24 mouse cellular contexts compared by ENCODE assay signal in genomic region chr11:65421889-65422288, GRCm38 (mm10).
A peak's percentile ranks its signal among the peaks of the same experiment; 100 is the strongest.
DNase-seq lines count a peak whose midpoint lies in the region; ATAC-seq and TF ChIP-seq lines count a peak whose summit lies in the region.
"Had no signal": no experiment of that assay in that cellular context is flagged by ENCODE, and none has a peak within 500 bp of the region (broad histone marks: within the 10 kb centered on the region; RNA-seq: fewer than 3 reads in every experiment).

No protein-coding gene starts in this region.

- no peaks in the 10 kb centered on the region for H3K9me3 ChIP-seq in heart, embryonic 11.5 days (replicated peaks; ENCODE audit: control insufficient read depth, low read length)
- no peaks in the 10 kb centered on the region for H3K9me3 ChIP-seq in heart, embryonic 14.5 days (ENCODE audit: control insufficient read depth, low read length)
- no peaks in the 10 kb centered on the region for H3K9me3 ChIP-seq in heart, postnatal 0 days (replicated peaks; ENCODE audit: control insufficient read depth, low read length)
- H3K9me3 ChIP-seq: forebrain, embryonic 10.5 days; forebrain, embryonic 13.5 days; G1E; hindbrain, embryonic 12.5 days; hindbrain, embryonic 15.5 days had no signal

- 0% methylated on average over 1 of the region's 1 CpGs for WGBS in heart, embryonic 11.5 days (ENCODE audit: insufficient replicate concordance)
- WGBS in heart, embryonic 14.5 days: 0% methylated on average over 1 of the region's 1 CpGs
- WGBS in heart, postnatal 0 days: 8% methylated on average over 1 of the region's 1 CpGs

- no peak for DNase-seq in heart, postnatal 10 days
- DNase-seq in heart, adult 11 months: no peak
- DNase-seq in heart, postnatal 0 days (ENCODE audit: low spot score): peak; percentile 5
- no peak for DNase-seq in heart, postnatal 14 days
- DNase-seq: adrenal gland, postnatal 10 days; adrenal gland, postnatal 36 days; B cell, adult 2 months; cerebellum, adult 18-20 months; cerebellum, adult 9-10 months; cerebellum, postnatal 14 days; gastrocnemius, postnatal 10 days; gastrocnemius, postnatal 36 days; kidney, adult 2 months had no signal

- H3K27me3 ChIP-seq in heart, embryonic 11.5 days (ENCODE audit: control insufficient read depth, insufficient read depth, low read length): no peaks in the 10 kb centered on the region
- no peaks in the 10 kb centered on the region for H3K27me3 ChIP-seq in heart, embryonic 14.5 days (ENCODE audit: control insufficient read depth, insufficient read depth, low read length)
- H3K27me3 ChIP-seq in heart, postnatal 0 days (ENCODE audit: control insufficient read depth, insufficient read depth, low read length): no peaks in the 10 kb centered on the region
- H3K27me3 ChIP-seq: CH12.LX; forebrain, embryonic 13.5 days; hindbrain, embryonic 12.5 days; hindbrain, embryonic 15.5 days had no signal

- TF ChIP-seq CTCF in heart, postnatal 0 days (IDR thresholded peaks at IDR 0.05; ENCODE audit: low read depth): no peak

- H3K4me1 ChIP-seq in heart, embryonic 11.5 days (ENCODE audit: control insufficient read depth, insufficient read depth, low read length): peaks cover 17% of the 10 kb centered on the region; the same call in 1 of the 2 replicates
- H3K4me1 ChIP-seq in heart, embryonic 14.5 days (ENCODE audit: control insufficient read depth in 2 of 2, insufficient read depth in 2 of 2, low read length in 2 of 2): peaks cover 17 to 36% of the 10 kb centered on the region in 2 experiments
- H3K4me1 ChIP-seq in heart, postnatal 0 days (ENCODE audit: control insufficient read depth, insufficient read depth): peaks cover 10% of the 10 kb centered on the region; the same call in 1 of the 2 replicates
- H3K4me1 ChIP-seq: forebrain, embryonic 10.5 days; forebrain, embryonic 13.5 days; hindbrain, embryonic 12.5 days; hindbrain, embryonic 15.5 days had no signal

- no peak overlapping the region for H3K4me3 ChIP-seq in heart, embryonic 11.5 days (ENCODE audit: low read depth, low read length)
- H3K4me3 ChIP-seq in heart, embryonic 14.5 days (ENCODE audit: control insufficient read depth in 1 of 2, insufficient read depth in 1 of 2, low read depth in 1 of 2, low read length in 2 of 2): no peak overlapping the region
- no peak overlapping the region for H3K4me3 ChIP-seq in heart, postnatal 0 days (ENCODE audit: low read depth, low read length)
- H3K4me3 ChIP-seq: forebrain, embryonic 10.5 days; forebrain, embryonic 13.5 days; hindbrain, embryonic 12.5 days; hindbrain, embryonic 15.5 days had no signal

- ATAC-seq in heart, embryonic 11.5 days (replicated peaks; ENCODE audit: insufficient number of reproducible peaks, low FRiP score, low TSS enrichment): no peak
- ATAC-seq in heart, embryonic 14.5 days (ENCODE audit: insufficient number of reproducible peaks, insufficient read depth, low FRiP score, low read depth): peak; percentile 73
- ATAC-seq in heart, postnatal 0 days (ENCODE audit: insufficient read depth, low read depth): peak; percentile 41; the same call in 1 of the 2 replicates
- ATAC-seq: forebrain, embryonic 13.5 days; forebrain, embryonic 16.5 days; intestine, postnatal 0 days; Patski had no signal

- H3K9ac ChIP-seq in heart, embryonic 11.5 days (ENCODE audit: low read depth, low read length): no peak overlapping the region
- H3K9ac ChIP-seq in heart, embryonic 14.5 days (ENCODE audit: low read length): no peak overlapping the region
- no peak overlapping the region for H3K9ac ChIP-seq in heart, postnatal 0 days (replicated peaks; ENCODE audit: low read depth, low read length)
- H3K9ac ChIP-seq: forebrain, embryonic 13.5 days; hindbrain, embryonic 12.5 days; hindbrain, embryonic 15.5 days had no signal

- H3K4me2 ChIP-seq in heart, embryonic 11.5 days: no peak overlapping the region
- H3K4me2 ChIP-seq in heart, embryonic 14.5 days (ENCODE audit: low read length): peak overlapping the region; percentile 24
- H3K4me2 ChIP-seq in heart, postnatal 0 days (ENCODE audit: low read depth, low read length): no peak overlapping the region
- H3K4me2 ChIP-seq: forebrain, embryonic 13.5 days; hindbrain, embryonic 12.5 days; hindbrain, embryonic 15.5 days had no signal

- intact Hi-C loops in heart, postnatal 10 days (cut with DNase I): no loop called here
- intact Hi-C loops in heart, postnatal 14 days (cut with DNase I): no loop called here

- H3K36me3 ChIP-seq in heart, embryonic 11.5 days (ENCODE audit: control insufficient read depth, insufficient read depth, low read length): no peaks in the 10 kb centered on the region
- no peaks in the 10 kb centered on the region for H3K36me3 ChIP-seq in heart, embryonic 14.5 days (ENCODE audit: control insufficient read depth, insufficient read depth, low read length)
- H3K36me3 ChIP-seq in heart, postnatal 0 days (replicated peaks; ENCODE audit: control insufficient read depth, insufficient read depth, low read length): no peaks in the 10 kb centered on the region
- H3K36me3 ChIP-seq: forebrain, embryonic 10.5 days; G1E; hindbrain, embryonic 12.5 days; hindbrain, embryonic 15.5 days had no signal

- TF ChIP-seq EP300 in heart, postnatal 0 days (IDR thresholded peaks at IDR 0.05; ENCODE audit: low read depth): no peak

- 0 out of 2 replicates have a peak overlapping the region, but pooled peaks have one; percentile 57 for H3K27ac ChIP-seq in heart, embryonic 11.5 days (ENCODE audit: low read depth, low read length)
- H3K27ac ChIP-seq in heart, embryonic 14.5 days (replicated peaks in 1 of 2; ENCODE audit: control insufficient read depth in 1 of 2, insufficient read depth in 1 of 2, low read depth in 2 of 2, low read length in 2 of 2): peak overlapping the region; percentile 70 to 79
- no peak overlapping the region for H3K27ac ChIP-seq in heart, postnatal 0 days (ENCODE audit: low read depth)
- H3K27ac ChIP-seq: forebrain, embryonic 10.5 days; forebrain, embryonic 13.5 days; hindbrain, embryonic 12.5 days; hindbrain, embryonic 15.5 days had no signal
